Mouse (Mus musculus) heart, postnatal 36 days (tissue): ENCODE measurements around the gene Togaram1. TPM values are rescaled to one million over a fixed set of nuclear protein-coding genes. Genes with fewer than 3 reads are reported as not detected.
A peak's percentile ranks its signal among the peaks of the same experiment; 100 is the strongest.

ENCODE experiments used
- DNase-seq, 2 experiments: peaks; one replicate each; pipeline ENCODE4 v3.0.0; 2021 to 2022
- intact Hi-C: fragments of 180-260 bp; cut with DNase I; formaldehyde crosslinking; loops from one replicate; pipeline ENCODE4 v1.15.1; 2025
- total RNA-seq, 2 experiments: library from RNA; stranded (reverse); gene quantifications; 2 replicates each; pipeline ENCODE4 v1.2.3; 2021

Gene Togaram1
- total RNA-seq, 2 experiments from 2014 or later, result 12.9 to 14.6 TPM

DNA sequence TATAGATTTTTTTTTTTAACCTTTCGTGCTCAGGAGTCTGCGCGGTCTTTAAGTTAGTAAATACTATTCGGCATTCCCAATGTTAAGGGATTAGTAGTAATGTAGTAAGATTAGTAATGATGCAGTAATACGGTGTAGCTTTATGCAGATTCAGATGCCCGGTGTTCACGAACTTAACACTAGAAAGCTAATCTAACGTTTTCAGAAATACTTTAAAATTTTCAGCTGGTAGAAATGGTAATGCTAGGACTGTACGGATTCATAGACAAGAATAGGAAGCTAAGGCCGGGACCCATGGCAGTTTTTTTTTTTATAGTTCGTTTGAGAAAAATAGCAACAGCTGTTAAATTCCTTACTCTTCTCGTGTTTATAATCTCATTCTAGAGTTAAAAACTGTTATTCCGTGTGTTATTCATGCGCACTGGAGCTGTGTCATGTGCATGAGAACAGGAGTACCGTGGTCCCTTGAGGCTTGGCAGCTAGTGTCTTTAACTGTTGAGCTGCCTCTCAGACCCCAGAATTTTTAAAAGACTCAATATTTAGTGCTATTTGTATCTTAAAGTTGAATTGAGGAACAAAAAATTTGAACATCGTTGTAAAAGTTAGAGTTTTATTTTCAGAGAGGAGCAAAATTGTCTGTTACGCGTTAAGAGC, 71.4 kb downstream of the Togaram1 start:
- intact Hi-C loops, result loop anchor here (5.0 kb wide), 3 partner anchors 35 to 135 kb away; partner anchors contain the start of genes Fkbp3, Klhl28, Mis18bp1 and Togaram1
- no peak for DNase-seq

DNA sequence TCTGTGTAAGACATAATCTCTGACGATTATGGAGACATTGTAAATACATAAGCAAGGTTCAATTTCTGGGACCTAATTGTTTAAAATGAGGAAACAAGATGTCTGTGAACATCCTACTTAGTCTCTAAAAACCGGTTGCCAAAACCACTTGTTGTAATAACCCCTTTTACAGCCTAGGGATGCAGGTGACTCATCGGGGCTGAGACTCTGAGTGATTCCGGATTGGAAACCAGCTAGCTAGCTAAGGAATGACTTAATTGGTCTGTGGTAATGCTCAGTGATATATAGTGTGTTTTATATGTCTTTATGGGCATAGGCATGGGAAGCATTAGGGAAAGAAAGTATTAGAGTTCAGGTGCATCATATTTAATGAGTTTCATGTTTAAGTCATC, 71.9 kb downstream of the Togaram1 start:
- intact Hi-C loops, result loop anchor here (5.0 kb wide), 3 partner anchors 35 to 135 kb away; partner anchors contain the start of genes Fkbp3, Klhl28, Mis18bp1 and Togaram1
- DNase-seq, result peak in 1 of 2 experiments; percentile 10

DNA sequence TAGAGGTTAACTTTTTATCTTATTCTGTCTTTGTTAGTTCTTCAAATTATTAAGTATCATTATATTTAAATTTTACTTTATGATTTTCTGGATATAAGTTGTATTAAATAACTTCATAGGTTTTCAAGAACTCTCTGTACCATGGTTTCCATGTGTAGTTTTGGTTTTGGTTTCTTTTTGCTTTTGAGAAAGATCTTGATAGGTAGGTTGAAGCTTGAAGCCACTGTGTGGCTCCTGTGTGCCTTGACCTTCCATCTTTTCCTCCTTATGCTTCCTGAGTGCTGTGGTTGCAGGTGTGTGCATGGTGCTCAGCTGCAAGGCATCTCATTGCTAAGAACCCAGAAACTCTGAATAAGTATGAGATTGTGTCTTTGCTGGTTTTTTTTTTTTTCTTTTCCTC, 83.2 kb downstream of the Togaram1 start:
- DNase-seq, result no peak
- intact Hi-C loops, result no loop called here

DNA sequence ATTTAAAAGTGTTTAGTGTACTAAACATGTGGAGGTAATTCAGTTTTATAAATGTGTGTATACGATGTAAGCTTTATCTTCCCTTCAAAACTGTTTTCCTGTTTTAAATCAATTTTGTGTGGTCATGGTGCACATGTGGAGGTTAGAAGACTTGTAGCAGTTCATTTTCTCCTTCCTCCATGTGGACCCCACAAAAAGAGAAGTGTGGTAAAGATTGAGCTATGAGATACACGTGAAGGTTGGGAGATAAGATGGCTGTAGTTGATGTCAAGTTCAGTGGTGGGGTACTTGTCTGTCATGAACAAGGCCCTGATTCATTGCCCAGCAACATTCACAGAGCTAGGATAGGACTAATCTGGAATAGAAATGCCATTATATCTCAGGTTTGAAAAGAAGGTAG, 92.6 kb downstream of the Togaram1 start:
- intact Hi-C loops, result no loop called here
- DNase-seq, result no peak

DNA sequence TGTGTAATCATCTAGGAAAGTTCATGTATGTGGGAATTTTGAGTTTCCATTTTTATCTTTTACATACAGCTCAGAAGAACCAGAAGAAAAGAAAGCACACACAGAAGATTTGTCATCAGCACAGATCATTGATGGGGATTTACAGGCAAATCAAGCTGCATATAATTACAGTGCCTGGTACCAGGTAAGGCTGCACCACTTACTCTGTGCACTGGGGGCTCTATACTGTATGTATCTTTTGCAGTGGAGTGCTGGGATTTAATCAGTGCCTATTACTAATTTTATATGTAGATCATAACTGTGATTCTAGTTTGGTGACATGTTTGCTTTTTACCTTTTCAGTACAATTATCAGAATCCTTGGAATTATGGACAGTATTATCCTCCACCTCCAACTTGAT, 95.5 kb downstream of the Togaram1 start:
- DNase-seq, result no peak
- intact Hi-C loops, result no loop called here

DNA sequence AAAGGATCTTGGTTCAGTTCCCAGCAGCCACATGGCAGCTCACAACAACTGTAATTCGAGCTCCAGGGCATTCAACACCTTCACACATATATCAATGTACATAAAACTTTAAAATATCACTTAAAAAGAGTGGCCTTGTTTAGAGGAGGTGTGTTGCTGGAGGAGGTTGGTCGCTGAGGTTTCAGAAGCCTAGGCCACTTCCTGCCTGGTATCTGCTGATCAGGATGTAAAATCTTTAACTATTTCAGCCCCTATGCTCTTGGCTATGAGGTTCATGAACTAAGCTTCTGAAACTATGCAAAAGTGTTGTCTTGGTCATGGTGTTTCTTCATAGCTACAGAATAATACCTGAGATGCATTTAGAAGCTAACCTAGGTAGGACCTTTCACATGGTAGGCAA, 99.6 kb downstream of the Togaram1 start:
- DNase-seq, result no peak
- intact Hi-C loops, result no loop called here

DNA sequence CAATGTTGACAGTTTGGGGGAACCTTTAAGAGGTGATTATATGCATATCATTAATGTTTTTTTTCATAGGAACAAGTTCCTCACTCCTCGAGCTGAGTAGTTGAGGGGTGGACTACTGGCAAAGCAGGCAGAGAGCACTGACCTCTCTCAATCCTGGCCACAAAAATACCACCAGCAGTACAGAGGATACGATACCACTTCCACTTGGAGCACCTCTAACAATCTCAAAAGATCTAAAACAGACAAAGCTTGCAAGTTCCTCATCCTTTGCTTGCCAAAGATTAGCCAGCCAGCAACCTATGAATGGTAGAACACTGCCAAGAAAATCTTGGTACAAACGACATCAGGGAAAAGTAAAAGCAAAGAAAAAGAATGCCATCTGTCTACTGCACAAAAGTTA, 100.6 kb downstream of the Togaram1 start:
- intact Hi-C loops, result no loop called here
- DNase-seq, result no peak

DNA sequence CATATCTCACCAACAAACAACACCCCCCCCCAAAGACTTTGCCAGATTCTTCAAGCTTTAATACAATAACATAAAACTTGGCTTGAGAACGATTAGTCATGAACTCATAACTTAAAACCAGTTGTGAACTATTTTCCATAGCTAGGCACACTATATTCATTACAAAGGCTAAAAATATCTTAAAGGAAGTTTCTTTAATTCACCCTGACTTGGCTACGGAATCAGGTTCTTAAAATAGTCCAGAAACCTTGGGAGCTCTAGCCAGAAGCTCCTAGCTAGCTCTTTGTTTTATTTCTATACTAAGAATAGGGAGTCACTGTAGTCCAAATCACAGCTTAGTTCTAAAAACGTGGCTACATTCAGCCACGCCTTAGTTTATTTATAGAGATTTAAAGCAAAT, 102.8 kb downstream of the Togaram1 start:
- intact Hi-C loops, result no loop called here
- no peak for DNase-seq

Other genes with a start within 250 kb of the Togaram1 start
- gene Gm527, start 47.9 kb upstream of the Togaram1 start, total RNA-seq, result 1 to 10 TPM; 4.3 to 5.1 TPM
- gene Klhl28, start 270 bp upstream of the Togaram1 start, total RNA-seq, result 10 to 100 TPM; 11.5 to 12.1 TPM
- 10 to 100 TPM; 11.3 to 13.4 TPM for gene Prpf39, start 70.5 kb downstream of the Togaram1 start, total RNA-seq
- 100 to 1,000 TPM; 238 to 256 TPM for gene Fkbp3, start 108.2 kb downstream of the Togaram1 start, total RNA-seq
- gene Fancm, start 109.8 kb downstream of the Togaram1 start, total RNA-seq, result 1 to 10 TPM; 3.0 to 5.1 TPM
- gene Mis18bp1, start 206.8 kb downstream of the Togaram1 start, total RNA-seq, result under 1 TPM; 0.47 to 0.65 TPM